Mouse (Mus musculus) induced T-regulatory cell, adult 2 months (primary cell): ENCODE results near the gene Ccser1.
"Not testable (repeated sequence)": the region's sequence is repeated elsewhere in the genome, so short reads cannot be mapped to it uniquely, and the experiment has no call there.

Experiments
- DNase-seq: peaks from one replicate; pipeline ENCODE4 v3.0.0-alpha.2; 2012; ENCODE audit warnings: low read depth

The Ccser1 gene

DNA sequence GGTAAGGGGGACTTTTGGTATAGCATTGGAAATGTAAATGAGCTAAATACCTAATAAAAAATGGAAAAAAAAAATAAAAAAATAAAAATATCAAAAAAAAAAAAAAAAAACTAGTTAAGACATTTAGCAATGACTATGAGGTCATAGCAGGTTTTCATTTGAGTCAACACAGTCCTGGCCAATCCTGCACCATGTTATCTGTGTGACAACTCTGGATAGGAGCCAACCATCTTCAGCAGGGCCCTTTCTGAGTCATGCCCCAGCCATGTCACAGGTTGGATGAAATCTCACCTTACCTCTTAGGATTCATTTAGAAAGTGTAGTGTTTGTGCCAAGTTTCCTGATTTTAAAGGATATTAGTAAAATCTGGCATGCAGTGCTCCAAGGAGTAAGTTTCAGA is 45.2 kb downstream of the Ccser1 start:
- DNase-seq = no peak

DNA sequence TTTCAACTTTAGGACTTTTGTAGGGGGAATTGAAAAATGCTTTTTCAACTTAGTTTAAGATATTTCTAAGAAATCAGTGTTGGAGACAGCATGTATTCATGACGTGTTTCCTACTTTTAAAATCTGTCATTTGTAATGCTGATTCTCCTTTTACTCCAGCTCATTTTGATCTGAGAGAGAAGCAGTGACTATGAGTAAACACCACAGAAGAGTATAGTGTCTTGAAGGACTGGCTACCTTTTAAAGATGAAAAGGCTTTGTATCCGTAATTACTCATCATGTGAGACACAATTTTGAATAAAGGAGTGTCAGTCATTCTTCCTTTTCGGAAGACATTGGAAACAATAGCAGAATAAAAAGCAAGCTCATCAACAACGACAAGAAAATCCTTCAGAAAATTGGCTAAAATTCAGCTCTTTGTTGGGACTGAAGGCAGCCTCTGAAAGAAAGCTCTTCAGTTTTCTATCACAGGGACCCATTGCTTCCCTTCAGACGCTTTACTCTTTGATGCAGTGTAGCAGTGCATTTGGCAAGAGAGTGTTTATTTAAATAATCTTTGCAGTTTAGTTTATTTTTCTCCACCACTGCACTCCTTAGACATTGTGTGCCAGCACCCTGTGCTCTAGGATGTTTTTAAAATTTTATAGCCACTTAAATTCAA is 50.1 kb downstream of the Ccser1 start:
- DNase-seq = no peak

DNA sequence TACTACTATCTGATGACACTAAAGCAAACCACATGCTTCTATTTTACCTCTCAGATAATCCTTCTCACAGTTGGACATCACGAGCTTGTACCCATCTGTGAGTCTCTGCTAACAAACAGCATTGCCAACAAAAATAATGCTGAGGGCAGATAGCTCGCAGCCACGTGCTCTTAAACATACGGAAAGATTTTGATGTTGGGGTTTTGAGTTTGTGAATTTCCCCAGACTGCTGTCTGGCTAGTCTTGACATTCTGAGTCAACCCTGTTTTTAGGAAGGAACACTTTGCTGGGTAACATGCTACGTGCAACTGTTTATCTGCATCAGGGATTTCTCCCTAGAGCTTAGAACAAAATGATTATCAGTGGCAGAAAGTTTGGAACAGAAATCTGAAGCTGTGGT is 52.9 kb downstream of the Ccser1 start:
- DNase-seq = no peak

DNA sequence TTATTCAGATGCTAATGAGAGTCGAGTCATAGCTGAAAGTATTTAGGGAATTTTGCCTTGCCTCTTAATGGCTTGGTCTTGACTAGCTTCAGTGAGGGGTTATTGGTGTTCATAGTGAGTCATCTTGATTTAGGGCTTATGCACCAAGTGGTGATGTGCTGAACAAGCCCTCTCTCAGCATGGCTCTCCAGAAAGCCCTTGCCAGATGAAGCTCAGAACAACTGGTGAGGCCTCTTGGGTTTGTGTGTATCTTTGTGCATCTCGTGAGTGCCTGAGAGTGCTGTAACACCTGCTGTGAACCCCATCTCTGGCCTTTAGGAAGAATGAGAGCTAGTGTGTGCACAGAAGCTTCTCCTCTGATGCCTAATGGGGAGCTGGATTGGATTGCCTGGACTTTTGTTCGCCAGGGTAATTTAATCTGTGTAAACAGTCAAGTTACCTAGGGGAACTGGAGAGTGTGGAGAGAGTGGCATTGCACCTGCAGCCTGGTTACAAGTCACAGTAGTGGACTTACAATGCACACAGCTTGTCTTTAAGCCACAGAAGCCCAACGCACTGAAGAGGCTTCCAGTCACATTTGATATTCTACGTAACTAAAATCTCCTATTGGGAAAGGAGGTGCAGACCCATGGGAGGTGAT is 53.5 kb downstream of the Ccser1 start:
- no peak for DNase-seq

DNA sequence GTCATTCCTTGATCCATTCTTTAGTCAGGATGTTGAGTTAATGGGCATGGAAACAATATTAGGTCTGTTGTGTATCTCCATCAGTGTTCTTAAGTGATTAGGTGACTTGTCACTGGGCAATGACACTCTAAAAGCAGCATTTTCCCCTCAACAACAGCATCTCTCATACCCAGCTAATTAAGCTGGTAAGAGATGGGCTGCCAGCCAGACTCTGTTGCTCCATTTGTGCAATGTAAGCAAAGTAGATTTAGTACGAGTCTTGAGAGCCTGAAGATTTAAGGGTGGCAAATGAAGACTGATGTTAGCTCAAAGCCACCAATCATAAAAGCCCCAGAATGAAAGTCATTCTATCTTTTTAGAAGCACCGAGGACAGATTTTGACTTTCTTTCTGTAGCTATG is 60.5 kb downstream of the Ccser1 start:
- DNase-seq = no peak

DNA sequence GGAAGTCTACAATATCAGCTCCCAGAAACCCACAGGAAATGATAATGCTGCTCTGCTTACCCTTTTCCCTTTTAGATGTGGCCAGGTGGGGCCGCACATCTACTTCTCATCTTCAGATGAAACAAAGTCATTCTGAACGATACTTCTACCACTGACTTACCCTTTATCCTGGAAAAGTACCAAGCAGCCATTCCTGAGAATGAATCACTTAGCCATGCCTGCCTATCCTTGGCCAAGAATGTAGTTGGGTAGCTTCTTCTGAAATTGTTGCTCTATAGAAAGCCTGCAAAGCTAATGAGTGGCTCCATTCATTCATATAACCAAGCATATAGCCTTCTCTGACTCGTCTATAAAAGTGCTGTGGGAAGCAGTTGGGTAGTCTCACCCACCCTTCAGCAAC is 62.4 kb downstream of the Ccser1 start:
- DNase-seq = no peak

DNA sequence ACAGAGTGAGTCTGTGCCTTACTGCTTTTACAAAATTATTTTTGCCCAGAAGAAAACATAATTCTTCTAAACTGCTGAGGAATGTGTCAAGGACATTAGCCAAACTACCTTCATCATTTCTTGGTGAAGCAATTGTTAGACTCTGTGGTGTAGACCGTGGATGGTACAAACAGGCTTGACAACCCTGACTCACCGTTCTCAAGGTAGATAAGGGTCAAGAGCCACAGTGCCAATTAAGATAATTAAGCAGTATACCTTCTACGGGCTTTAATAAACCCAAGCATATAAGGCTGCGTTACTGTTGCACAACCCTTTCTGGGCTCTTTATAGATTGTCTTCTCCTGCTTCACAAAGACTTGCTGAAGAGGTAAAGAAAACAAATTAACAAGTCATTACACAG is 66.4 kb downstream of the Ccser1 start:
- DNase-seq = no peak

DNA sequence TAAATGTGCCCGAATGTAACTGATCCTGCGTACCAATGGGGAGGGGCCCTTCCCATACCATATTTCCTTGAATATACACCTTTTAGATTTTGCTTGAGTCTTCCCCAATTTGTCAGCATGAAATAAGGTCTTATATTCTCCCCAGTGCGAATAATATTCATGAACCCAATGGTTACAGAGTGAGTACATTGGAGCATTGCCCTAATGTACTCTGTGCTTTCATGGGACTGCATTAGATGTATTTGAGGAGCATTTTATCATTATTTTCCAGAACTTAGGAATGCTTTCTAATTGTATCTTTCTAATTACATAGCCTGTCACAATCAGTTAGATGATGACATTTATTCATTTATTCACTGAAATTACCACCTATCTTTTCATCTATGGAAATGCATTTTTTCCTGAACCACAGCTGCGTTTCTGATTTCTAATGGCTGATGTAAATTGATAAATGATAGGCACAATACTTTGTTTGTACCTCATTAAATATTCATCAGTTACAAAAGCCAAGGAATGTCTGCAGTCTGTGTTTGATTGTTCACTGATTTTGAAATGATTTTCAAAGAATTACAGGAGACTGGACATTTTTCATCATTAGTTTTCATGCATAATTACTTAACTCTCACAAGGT is 67.8 kb downstream of the Ccser1 start:
- no peak for DNase-seq

DNA sequence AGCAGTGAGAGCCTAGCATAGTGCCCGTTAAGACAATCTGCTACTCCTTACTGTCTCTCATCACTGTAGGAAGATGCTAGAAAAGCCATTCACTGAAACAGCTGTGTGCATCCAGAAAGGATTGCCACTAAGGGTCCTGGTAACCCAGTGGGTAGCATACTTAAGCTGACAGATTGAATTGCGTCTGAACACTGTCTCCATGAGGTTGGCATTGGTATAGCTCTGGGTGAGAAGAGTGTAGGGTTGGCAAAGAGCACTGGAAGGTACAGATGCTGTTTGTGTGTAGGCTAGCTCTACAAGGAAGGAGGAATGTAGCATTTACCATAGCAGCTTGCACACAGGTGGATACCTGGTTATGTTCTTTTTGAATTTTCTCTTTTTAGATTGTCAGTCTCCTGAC is 68.6 kb downstream of the Ccser1 start:
- DNase-seq = no peak

DNA sequence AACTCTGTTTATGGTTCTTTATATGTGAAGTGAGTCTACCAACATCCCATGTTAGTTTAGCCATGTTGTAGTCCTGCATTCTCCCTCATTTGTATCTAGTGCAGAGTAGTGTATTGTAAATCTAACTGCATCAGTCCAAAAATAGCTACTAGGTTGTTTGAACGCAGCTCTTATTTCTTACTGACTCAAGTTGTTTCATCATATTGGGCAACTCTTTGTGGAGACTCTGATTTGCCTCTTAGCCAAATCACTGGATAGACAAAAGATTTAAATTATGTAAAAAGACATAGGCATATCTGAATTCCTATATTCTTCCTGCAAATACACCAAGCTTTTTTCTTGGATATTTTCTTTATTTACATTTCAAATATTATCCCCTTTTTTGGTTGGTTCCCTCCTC is 71.1 kb downstream of the Ccser1 start:
- no peak for DNase-seq

DNA sequence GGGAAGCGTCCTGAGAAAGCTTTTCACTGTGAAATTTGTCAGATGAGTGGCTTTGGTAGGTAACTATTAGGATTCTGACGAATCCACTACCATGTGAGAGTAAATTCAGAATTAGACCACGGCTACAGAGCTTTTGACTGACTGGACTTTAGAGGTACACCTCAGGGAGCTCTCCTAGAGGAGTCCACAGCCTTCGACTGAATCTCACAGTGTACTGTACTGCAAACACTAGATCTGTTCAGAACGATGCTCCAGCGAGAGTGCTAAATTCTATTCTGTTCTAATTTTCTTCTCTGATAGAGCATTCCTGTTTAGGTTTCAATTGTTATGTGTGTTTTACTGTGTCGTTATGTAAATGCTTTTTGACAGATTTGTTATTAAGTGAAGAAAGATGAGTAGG is 72.8 kb downstream of the Ccser1 start:
- no peak for DNase-seq

DNA sequence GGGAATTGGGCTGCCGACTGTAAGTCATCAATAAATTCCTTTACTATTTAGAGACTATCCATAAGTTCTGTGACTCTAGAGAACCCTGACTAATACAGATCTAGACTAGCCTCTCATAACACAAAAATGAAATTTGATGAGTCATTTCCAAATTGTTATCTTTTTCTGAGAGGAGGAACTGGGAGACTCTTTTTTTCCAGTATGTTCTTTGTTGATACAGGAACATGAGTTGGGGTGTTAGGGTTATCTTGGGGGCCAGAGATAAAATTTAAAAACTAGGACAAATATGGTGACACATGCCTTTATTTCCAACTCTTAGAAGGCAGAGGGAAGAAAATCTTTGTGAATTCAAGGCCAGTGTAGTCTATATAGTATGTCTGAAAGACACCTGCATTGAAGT is 75.8 kb downstream of the Ccser1 start:
- not testable (repeated sequence) for DNase-seq

DNA sequence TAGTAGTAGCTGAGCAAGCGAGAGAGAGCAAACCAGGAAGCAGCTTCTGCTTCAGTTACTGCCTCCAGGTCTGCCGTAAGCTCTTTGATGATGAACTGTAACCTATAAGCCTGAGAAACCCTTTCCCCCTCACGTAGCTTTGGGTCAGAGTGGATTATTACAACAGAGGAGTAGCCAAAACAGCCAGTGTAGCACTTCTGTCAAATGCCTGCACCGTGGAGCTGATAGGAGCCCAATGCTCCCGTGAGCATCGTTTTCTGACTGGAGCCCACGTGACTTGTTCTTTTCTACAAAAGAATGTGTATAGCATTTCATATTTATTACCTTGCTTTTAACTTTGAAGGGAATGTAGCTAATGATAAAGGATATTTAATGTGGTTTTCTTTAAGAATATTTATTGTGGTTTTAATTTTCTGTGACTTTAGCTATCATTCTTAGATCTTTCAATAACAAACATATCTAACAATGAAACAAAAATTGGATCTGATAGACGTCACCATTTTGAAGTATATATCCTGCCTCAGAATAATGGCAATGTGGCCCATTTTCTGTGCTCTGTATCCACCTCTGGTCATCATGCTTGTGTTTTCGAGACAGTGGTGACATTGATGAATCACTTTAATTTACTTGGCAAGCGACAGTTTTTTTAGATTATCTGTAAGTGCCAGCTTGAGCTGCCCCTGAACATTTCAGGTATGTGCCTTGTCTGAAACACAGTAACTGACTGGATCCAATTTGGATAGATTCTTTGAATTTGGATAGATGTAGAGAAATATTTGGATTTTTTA is 78.9 kb downstream of the Ccser1 start:
- DNase-seq = no peak

DNA sequence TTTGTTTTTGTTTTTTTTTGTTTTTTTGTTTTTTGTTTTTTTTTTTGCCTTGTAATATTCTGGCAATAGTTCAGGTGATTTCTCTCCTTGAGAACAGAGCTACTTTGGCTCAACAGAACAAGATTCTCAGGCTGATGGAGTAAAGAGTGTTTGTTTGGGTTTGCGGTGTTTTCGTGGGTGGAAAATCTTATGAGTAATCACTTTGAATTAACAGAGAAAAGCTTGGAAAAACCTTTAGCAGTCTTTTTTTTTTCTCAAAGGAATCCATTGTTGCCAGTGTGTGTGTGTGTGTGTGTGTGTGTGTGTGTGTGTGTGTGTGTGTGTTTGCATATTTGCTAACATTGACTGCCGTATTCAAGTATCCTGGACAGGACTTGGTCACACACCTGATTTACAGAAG is 81.3 kb downstream of the Ccser1 start:
- no peak for DNase-seq

DNA sequence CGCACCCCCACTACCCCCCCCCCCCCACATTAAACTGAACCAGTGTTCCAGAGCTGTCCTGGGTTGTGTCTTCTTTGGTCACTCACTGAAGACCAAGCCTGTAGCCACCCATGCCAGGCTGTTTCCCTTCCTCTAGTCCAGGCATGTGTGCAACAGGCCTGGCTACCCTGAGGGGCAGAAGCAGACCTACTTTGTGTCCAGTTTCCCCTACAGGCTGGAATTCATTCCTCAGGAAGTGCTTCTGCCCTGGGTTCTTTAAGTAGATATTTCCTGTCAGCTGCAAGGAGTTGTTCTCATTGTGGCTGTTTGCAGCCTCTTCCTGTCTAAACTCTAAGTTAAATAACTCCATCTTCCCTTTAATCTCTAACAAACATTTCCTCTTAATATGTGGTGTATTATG is 82.3 kb downstream of the Ccser1 start:
- DNase-seq = no peak

DNA sequence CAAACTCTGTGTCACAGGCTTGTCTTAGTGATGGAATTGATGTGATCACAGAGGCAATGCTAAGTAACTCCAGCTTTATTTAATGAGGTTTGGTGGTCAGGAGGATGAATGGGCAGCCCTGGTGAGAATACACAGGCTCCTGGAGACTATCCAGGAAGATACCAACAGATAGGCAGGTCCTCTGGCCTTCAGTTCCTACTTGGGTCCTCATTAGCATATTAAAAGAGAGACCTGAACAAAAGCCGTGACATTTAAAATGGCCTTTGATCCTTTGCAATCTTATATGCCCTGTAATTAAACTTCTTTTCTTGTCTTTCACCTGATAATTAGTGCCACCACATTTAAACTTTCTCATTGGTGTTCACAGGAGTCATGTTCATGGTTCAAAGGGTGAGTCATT is 83.2 kb downstream of the Ccser1 start:
- DNase-seq = no peak

DNA sequence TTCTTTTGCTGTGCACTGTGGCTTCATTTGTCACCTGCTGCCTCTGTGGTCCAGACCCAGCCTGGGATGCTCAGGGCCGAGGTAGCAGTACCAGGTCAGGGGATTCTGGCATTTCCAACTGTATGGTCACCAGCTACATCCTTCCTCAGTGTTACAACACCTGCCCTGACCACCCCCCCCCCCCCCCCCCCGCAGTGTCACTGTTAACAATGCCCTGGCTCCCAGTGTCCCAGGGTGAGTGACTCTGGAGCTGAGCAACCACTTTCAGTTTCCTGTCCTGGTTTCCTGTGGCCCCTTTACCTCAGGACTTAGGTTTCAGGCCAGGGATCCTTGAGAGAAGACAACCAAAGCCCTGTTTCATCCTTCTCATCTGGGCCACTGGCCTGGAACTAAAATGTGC is 90.9 kb downstream of the Ccser1 start:
- DNase-seq = no peak

DNA sequence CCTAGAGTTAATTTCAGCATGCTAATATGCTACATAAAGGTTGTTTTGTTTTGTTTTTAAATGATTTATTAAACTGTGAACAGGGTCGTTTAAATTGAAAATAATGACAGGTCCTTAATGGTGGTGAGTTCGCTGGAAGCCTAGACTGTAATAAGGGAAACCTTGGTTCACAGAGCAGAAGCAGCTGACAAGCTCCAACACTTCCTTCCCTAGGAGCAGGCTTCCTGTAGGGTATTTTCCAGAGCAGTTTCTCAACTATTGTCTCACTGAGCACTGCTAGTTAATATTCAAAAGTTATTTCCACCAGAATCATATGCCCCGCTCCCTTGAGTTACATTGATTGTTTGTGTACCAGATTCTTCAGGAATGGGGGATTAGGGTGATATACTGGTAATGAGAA is 93.3 kb downstream of the Ccser1 start:
- no peak for DNase-seq

DNA sequence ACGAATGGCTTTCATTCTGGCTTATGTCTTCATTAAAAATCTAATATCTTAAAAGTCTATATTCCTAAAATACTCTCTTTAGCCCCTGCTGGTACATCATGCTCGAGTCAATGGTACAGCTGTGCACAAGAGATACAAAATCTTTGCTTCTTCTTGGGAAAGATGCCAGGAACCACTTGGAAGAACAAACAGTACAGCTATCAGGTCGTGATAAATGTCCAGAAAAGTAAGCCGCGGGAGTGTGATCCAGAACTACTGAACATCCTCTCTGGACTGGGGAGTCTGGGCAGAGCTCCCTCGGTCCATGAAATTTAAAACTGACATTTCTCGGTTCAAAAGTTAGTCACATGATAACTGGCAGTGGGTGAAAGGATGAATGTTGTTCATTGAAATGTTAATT is 99.4 kb downstream of the Ccser1 start:
- no peak for DNase-seq

DNA sequence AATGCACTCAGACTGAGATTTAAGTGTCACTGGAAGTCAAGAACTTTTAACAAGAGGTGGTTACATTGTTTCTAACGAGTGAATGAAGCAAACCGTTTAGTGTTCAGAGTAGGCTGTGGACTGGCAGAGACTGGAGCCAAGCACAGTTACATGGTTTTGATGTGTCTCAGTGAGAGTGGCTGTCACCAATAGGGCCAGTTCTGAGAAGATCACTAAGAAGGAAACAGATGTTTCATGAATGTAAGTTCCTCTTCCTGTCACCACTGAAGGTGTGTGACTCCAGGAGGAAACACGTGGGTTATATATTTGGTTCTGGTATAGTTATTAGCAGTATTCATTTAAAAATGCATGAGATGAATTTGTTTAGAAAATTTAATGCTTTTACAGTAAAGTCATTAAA is 112.8 kb downstream of the Ccser1 start:
- DNase-seq = no peak

DNA sequence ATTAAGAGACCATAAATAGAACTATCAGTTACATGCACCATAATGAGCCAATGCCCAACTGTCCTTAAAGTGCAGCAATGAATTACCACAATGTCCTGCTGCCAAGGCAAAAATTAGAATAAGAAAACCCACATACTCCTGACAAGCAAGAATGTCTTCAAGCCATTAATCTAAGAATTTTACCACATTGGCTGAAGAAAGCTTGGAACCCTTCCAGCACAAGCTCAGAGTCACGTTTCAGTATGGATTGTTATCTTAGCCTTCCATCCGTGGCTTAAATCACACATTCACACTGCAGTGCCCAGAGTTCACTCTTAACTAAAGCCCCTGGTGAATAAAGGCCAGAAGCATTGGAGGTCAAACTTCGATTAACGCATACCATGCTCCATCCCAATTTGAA is 115.4 kb downstream of the Ccser1 start:
- DNase-seq = no peak

DNA sequence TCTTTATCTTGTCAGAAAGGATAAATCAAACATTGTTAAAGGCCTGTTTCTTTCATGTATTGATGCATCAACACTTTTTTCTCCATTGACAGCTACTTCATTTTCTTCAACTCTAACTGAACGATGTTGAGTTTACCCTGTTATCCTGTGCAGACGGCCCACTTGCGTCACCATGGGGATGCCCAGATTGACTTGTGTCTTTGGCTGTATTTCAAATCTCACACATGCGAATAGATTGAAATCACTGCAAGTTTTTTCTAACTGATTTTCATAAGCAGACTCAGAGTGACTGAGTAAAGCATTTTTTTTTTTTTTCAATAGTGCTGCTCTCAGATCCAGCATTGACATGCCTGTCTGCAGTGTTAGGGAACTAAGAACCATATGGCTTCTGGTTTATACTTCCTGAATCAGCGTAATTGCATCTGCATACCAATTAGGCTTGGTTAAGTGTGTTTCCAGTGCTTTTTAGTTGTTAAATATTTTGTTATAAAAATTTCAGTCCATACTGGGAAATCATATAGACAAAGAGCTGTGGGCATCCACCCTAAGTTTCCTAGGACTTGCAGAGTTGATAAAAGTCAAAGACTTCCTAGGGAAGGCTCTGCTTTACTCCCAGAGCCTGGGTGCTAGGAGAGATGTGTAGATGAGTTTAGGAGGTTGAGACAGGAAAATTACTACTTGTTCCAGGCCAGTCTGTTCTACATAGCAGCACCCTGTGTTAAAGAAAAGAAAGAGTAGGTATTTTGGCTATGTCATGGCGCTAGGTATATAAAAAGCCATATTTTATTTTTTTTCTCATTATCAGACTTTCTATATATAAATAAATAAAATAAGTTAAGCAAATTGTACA is 116.3 kb downstream of the Ccser1 start:
- no peak for DNase-seq
